Mouse (Mus musculus): ENCODE measurements around the gene Gpc1.

- TF ChIP-seq POLR2A (IDR thresholded peaks at IDR 0.05; ENCODE audit: borderline replicate concordance, low read depth, low read length) (no peak), CTCF (IDR thresholded peaks at IDR 0.05; ENCODE audit: low read depth, low read length) (no peak)
These were observed 31.8 kb upstream of the Gpc1 start for GRCm38 (mm10) chr1:92799653-92800052.

Data from bone marrow macrophage, adult 2 months (primary cell).